Mouse (Mus musculus) adrenal gland, adult 2 months (tissue): Measurements from ENCODE around the gene Sh3d21. TPM values are rescaled to one million over a fixed set of nuclear protein-coding genes. Genes with fewer than 3 reads are reported as not detected.

Source experiments
- DNase-seq: peaks from one replicate; pipeline ENCODE4 v3.0.0; 2021
- polyA plus RNA-seq: library from polyadenylated mRNA; depleted of rRNA; stranded (reverse); fragments of >200 nt; gene quantifications from 2 replicates; pipeline ENCODE4 v1.2.3, GENCODE M21; 2012; rRNA removed
- total RNA-seq, 2 experiments: library from RNA; stranded (reverse); gene quantifications; 2 replicates each; pipeline ENCODE4 v1.2.3; 2021

The Sh3d21 gene
- total and polyA plus RNA-seq, 3 experiments, result 1.8 to 3.2 (median 2.5) TPM

- peak; percentile 77 for DNase-seq
Observed at GRCm38 (mm10) chr4:126109613-126110373, 53.5 kb downstream of the Sh3d21 start.

GRCm38 (mm10) chr4:126108061-126108740 lies 55.1 kb downstream of the Sh3d21 start:
- DNase-seq, result peak; percentile 60

DNA sequence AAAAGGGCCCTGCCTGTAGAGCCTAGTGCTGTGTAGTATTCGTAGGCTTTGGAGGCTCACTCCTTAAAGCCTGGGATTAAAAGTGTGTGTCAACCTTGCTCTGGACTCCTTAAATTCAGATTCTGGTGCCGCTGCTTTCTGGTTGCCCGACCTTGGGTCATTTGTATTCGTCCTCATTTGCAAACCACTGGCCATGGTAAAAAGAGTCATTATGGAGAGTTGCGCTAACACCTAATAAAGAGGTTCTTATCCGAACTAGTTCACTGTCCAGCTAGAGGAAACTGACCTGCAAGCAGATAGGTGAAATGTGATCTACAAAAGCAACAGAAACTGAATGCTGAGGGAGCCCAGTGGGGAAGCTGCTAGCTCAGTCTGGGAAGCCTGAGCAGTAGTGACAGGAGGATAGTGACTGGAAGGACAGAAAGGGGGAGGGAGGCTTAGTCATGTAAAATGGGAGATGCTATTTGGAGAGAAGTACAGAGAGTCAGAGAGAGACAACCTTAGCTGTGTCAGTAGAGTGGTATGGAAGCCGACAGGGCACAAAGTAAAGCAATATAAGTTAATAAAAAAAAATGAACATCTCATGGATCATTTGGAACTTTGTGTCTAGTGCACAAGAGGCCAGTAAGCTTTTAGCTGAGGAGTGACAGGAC lies 58.0 kb downstream of the Sh3d21 start:
- DNase-seq, result peak; percentile 47

DNA sequence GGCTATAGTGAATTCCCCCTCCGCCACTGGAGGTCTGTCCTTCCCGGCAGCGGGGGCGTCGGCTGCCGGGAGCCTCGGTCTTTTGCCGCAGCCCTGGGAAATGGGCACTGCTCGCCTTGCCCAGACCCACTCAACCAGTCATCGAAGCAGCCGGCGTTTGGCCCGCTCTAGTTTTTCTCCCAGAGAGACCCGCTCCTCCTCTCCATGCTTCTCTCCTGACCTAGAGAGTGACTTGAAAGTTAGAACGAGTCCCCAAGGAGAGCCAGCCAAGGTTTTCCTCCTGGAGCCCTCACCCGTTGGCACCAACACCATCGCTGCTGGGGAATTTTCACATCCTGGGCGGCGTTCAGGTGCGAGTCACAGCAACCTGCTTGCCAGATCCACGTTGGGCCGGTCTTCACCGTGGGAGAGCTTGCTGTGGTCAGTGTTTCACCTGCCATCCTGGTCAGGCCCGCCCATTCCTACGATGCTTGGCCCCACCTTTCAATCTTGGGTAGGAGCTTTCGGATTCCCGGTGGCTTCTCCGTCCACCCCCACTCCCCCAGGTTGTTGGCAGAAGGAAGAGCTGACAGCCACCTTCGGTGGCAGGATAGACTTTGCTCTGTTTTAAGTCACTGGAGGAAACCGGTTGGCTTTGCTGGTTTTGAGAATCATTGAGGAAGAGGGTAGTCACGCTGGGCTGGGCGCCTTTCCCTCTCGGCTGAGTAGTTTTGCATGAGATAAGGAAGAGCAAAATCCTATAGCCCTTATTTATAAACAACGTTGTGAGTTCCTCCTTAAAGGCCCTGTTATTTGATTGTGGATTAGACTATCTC lies 58.8 kb downstream of the Sh3d21 start:
- peak; percentile 61 for DNase-seq

- peak; percentile 98 for DNase-seq
Observed at GRCm38 (mm10) chr4:126103590-126104068, 59.7 kb downstream of the Sh3d21 start, which contains the start of gene Stk40. TSS of gene Stk40 (plus strand) at chr4:126103957.

DNA sequence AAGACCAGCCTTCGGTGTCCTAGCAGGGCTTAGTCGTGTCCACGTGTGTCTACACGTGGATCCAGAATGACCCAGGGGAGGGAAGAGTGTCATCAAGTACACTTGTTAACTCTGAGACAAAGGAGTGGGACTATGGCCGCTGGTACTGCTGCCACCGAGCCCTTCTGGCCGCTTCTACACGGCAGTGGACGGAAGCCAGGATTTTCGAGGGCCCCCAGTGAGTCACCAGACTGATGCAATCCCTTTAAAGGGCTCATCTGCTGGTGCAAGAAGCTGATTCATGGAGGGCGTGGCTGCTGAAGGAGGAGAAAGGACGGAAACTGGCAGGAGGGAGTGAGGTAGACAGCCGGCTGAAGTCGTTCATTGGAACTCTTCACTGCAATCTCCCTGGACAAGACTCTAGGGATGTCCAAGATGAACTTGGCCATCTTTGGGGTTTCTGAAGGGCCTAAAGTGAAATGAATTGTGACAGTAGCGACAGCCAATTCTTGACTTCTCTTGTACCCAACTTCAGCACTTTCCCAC lies 60.2 kb downstream of the Sh3d21 start:
- DNase-seq, result peak; percentile 97

- peak; percentile 57 for DNase-seq
Observed at GRCm38 (mm10) chr4:126102061-126102841, 61.0 kb downstream of the Sh3d21 start.

GRCm38 (mm10) chr4:126100764-126101163 lies 62.5 kb downstream of the Sh3d21 start:
- no peak for DNase-seq

Other genes starting within 250 kb of the Sh3d21 start
- 1 to 10 TPM; 1.5 to 1.6 TPM for gene Csf3r, start 138.9 kb downstream of the Sh3d21 start, total RNA-seq
- gene Csf3r, start 138.9 kb downstream of the Sh3d21 start, polyA plus RNA-seq, result 3.1 TPM in 2 replicates
- 100 to 1,000 TPM in 1 of 2 experiments, 10 to 100 TPM in 1; 77.2 to 112 TPM for gene Mrps15, start 116.6 kb downstream of the Sh3d21 start, total RNA-seq
- gene Mrps15, start 116.6 kb downstream of the Sh3d21 start, polyA plus RNA-seq, result 196 TPM in 2 replicates
- 10 to 100 TPM in 1 of 2 experiments, 1 to 10 TPM in 1; 9.5 to 10.9 TPM for gene Oscp1, start 104.9 kb downstream of the Sh3d21 start, total RNA-seq
- 1.6 and 2.1 TPM in 2 replicates for gene Oscp1, start 104.9 kb downstream of the Sh3d21 start, polyA plus RNA-seq
- gene Lsm10, start 66.9 kb downstream of the Sh3d21 start, total RNA-seq, result 10 to 100 TPM; 23.4 to 30.7 TPM
- gene Lsm10, start 66.9 kb downstream of the Sh3d21 start, polyA plus RNA-seq, result 29.3 and 32.5 TPM in 2 replicates
- gene Stk40, start 59.5 kb downstream of the Sh3d21 start, total RNA-seq, result 10 to 100 TPM; 43.0 to 56.0 TPM
- 33.2 and 33.5 TPM in 2 replicates for gene Stk40, start 59.5 kb downstream of the Sh3d21 start, polyA plus RNA-seq
- 10 to 100 TPM; 13.3 to 35.0 TPM for gene Eva1b, start 15.7 kb downstream of the Sh3d21 start, total RNA-seq
- gene Eva1b, start 15.7 kb downstream of the Sh3d21 start, polyA plus RNA-seq, result 111 and 156 TPM in 2 replicates
- 100 to 1,000 TPM; 169 to 173 TPM for gene Thrap3, start 39.3 kb upstream of the Sh3d21 start, total RNA-seq
- gene Thrap3, start 39.3 kb upstream of the Sh3d21 start, polyA plus RNA-seq, result 29.1 and 36.8 TPM in 2 replicates
- gene Map7d1, start 92.9 kb upstream of the Sh3d21 start, total RNA-seq, result 10 to 100 TPM; 55.4 to 68.7 TPM
- gene Map7d1, start 92.9 kb upstream of the Sh3d21 start, polyA plus RNA-seq, result 98.3 and 98.7 TPM in 2 replicates
- gene Trappc3, start 98.8 kb upstream of the Sh3d21 start, total RNA-seq, result 100 to 1,000 TPM in 1 of 2 experiments, 10 to 100 TPM in 1; 85.8 to 103 TPM
- gene Trappc3, start 98.8 kb upstream of the Sh3d21 start, polyA plus RNA-seq, result 16.2 and 16.5 TPM in 2 replicates
- gene Col8a2, start 123.3 kb upstream of the Sh3d21 start, total RNA-seq, result 1 to 10 TPM; 1.4 to 6.1 TPM
- gene Col8a2, start 123.3 kb upstream of the Sh3d21 start, polyA plus RNA-seq, result 1.9 TPM in 2 replicates
- gene Adprhl2, start 158.2 kb upstream of the Sh3d21 start, total RNA-seq, result 10 to 100 TPM; 26.2 to 34.9 TPM
- 45.8 and 46.5 TPM in 2 replicates for gene Adprhl2, start 158.2 kb upstream of the Sh3d21 start, polyA plus RNA-seq
- gene Tekt2, start 162.2 kb upstream of the Sh3d21 start, total RNA-seq, result 1 to 10 TPM; 3.2 to 3.3 TPM
- 2.9 and 4.8 TPM in 2 replicates for gene Tekt2, start 162.2 kb upstream of the Sh3d21 start, polyA plus RNA-seq